Mouse (Mus musculus): ENCODE data around the gene Nt5c1a.

Gene Nt5c1a

DNA sequence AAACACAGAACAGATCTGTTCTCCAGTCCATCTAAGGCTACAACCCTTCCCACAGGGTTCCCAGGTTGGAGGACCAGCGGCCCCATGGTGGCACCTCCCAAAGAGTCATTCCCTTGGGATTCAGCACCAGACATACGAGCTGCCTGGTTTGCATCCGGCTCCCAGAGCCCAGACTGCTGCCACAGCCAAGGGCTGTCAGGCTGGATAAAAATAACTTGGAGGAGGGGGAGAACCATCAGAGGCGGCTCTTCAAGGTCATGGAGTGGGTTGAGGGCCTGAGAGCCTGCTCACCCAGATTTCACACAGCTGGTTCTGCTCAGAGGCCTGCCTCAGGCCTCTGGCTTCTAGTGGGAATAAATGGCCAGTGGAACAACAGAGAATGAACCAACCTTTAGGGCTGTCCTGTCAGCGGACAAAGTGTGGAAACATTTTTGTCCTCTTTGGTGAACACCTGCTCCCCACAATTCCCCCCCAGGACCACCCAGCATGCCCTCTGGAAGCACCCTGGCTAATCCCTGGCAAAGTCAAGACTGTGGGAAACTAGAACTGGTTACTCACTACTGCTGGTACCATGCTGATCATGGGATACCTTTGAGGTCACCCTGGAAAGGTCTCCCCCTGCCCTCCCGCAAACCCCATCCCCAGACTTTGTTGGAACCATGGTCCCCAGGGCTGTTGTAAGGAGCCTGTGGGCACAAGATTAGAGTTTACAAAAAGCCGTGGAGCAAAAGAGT is 46.0 kb downstream of the Nt5c1a start:
- DNase-seq (ENCODE audit: low spot score in 2 of 2): no peak

DNA sequence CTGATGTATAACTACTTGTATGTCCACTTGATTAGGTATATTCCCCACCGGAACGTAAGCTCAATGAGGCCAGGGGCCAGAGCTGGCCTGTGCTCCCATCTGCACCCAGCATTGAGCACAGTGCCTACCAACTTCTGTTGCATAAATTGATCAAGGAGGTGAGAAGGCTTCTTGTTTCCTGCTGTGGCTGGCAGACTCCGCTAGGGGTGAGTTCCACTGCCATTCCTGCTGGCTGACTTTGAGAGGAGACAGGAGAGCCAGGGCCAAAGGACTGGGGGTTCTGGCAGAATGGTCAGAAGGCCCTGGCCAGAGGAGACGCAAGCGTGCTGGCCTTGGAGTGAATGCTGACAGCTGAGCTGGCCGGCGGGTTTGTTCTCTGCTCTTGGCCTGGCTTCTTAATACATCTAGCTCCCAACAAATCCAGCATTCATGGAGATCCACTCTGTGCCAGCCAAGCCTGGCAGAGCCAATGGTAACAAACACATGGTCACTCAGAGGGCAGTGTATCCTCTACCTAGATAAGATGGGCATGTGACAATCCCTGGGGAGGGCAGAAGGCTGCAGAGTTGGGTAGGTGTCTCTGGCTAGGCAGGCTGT is 47.8 kb downstream of the Nt5c1a start:
- peak; percentile 54 to 74 for DNase-seq (ENCODE audit: low spot score in 2 of 2)

DNA sequence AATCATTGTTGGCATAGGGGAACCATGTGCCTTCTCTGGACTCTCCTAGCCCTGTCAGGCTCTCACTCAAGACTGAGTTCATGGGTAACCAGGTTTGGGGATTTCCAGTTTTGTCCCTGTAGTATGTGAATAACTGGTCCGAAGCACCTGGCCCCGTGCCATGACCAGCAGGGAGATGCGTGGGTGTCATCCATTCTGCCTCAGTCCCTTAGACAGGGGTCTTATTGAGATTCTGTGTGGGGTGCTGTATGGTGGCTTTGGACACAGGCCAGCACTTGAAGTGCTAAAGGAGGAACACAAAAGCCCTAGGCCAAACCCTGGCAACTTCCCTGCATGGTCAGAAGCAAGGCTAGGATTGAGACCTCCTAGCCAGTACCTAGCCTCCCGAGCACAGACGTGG is 50.9 kb downstream of the Nt5c1a start:
- no peak for DNase-seq (ENCODE audit: low spot score in 2 of 2)

DNA sequence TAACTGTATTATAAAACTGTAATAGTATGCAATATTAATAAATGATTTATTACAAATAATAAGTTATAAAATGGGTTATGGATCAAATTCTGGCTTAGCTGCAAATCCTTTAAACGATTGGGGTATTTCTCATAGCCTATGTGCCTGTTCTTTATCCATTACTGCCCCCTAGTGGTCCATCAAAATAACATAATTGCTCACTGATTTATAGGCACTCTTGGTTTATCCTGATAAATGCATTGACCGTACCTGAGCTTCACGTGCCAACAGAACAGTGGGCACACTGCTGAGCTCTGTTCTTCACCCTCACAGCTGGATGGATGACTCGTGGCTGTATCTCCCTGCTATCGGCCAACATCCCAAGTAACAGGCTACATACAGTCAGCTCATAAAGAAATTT is 53.3 kb downstream of the Nt5c1a start:
- no peak for DNase-seq (ENCODE audit: low spot score in 2 of 2)

DNA sequence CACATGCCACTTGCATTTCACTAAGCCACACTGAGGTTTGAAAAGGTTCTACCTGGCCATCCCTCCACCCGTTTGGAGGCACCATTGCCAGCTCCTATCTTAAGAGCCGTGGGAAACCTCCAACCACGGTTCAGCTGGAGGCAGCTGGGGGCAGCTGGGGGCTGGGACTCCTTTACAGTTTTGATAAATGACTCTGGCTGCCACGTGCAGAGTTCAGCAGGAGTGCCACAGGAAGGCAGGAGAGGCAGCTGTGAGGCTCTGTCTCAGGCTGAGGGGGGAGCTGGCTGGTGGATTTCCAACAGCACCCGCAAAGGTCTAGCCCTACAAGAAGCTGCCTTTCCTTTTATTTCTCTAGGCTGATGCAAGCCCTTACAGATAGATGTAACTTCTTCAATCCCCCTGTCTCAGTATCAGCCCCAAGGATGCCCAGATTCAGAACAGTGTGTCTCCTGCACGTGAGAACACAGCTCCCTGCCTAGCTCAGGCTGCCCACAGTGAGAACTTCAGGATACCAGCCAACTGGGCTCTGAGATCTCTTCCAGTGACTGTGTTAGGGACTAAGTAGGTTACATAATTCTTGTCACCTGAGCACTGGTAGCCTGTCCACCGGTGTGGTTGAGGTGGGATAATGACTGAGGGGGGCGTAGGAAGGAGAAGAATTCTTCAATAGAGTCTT is 58.9 kb downstream of the Nt5c1a start:
- no peak for DNase-seq (ENCODE audit: low spot score in 2 of 2)

DNA sequence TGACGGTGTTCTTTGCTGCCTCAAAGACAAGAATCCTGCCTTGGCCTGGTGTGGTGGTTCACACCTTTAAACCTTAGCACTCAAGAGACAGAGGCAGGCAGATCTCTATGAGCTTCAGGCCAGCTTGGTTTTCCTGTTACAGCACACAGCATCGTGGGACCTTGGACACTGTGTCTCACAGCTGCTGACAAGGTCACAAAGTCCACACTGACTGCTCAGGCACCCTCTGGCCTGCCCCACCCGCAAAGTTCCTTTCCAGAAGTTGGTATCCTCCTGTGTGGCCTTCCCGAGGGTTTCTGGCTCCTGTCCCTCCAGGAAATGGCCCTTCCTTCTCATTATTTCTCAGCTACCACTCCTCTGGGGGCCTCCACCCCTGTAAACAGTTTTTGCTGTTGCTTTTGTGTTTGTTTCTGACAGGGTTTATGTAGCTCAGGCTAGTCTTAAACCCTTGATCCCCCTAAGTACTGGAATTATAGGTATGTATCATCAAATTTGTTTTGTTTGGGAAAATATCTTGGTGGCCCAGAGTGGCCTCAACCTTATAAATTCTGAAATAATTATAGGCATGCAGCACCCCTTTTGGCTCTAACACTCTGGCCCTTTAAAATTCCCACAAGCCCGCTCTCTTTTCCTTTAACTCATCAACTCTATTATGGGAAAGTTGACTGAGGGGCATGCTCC is 60.6 kb downstream of the Nt5c1a start, which contains the start of gene Pabpc4:
Pabpc4 (plus strand) TSS at position 631 of the 681 bp plus-strand sequence.
- no peak for DNase-seq (ENCODE audit: low spot score in 2 of 2)
